Mouse (Mus musculus): ENCODE measurements around the gene Nr1d1. TPM values are rescaled to one million over a fixed set of nuclear protein-coding genes. Genes with fewer than 3 reads are reported as not detected.
A peak's percentile ranks its signal among the peaks of the same experiment; 100 is the strongest.

Nr1d1 gene
- total RNA-seq, 2 experiments from 2014 or later: 104 to 107 TPM

- intact Hi-C loops (cut with DNase I): loop anchor here (2.0 kb wide), 1 partner anchor 14 kb away; no protein-coding TSS in a partner anchor
- peak; percentile 65 to 78 for DNase-seq
Observed at GRCm38 (mm10) chr11:98772667-98773171, 2.4 kb downstream of the Nr1d1 start.

DNA sequence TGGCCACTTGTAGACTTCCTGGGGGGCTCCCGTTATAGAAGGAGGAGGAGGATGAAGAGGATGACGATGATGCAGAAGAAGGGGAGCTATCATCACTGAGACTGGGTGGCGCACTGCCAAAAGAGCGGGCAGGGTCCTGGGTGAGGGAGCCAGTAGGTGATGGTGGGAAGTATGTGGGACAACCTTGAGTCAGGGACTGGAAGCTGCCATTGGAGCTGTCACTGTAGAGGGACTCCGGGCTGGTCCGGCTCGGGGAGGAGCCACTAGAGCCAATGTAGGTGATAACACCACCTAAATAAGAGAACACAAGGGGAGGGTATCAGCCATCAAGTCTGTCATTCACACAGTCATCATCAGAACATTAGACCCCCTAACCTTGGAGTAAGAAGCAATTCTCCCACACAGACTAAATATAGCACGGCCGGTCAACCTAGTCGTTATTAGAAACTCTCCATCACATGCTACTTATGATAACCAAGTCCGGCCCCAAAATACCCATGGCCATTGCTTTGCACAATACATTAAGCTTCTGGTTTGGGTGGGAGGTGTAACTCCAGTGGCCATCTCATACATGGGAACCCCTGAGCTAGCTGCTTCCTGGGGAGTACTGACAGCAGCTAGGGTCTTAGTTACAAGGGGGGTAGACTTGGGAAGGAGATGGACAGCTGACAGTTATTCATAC lies 3.1 kb downstream of the Nr1d1 start:
- intact Hi-C loops (cut with DNase I): loop anchor here (2.0 kb wide), 1 partner anchor 15 kb away; no protein-coding TSS in a partner anchor
- DNase-seq: peak; percentile 44 to 59

DNA sequence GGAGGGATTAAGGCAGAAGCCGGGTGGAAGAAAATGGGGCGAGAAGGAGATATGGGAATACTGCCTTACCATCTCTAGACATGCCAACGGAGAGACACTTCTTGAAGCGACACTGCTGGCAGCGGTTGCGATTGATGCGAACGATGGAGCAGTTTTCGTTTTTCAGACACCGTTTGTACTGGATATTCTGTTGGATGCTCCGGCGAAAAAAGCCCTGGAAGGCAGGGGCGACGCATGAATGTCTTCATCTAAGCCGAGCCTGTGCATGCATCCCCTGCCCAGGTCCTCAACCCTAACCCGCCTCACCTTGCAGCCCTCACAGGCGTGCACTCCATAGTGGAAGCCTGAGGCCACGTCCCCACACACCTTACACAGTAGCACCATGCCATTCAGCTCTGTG lies 4.0 kb downstream of the Nr1d1 start:
- intact Hi-C loops (cut with DNase I): no loop called here
- peak; percentile 10 to 34 for DNase-seq

DNA sequence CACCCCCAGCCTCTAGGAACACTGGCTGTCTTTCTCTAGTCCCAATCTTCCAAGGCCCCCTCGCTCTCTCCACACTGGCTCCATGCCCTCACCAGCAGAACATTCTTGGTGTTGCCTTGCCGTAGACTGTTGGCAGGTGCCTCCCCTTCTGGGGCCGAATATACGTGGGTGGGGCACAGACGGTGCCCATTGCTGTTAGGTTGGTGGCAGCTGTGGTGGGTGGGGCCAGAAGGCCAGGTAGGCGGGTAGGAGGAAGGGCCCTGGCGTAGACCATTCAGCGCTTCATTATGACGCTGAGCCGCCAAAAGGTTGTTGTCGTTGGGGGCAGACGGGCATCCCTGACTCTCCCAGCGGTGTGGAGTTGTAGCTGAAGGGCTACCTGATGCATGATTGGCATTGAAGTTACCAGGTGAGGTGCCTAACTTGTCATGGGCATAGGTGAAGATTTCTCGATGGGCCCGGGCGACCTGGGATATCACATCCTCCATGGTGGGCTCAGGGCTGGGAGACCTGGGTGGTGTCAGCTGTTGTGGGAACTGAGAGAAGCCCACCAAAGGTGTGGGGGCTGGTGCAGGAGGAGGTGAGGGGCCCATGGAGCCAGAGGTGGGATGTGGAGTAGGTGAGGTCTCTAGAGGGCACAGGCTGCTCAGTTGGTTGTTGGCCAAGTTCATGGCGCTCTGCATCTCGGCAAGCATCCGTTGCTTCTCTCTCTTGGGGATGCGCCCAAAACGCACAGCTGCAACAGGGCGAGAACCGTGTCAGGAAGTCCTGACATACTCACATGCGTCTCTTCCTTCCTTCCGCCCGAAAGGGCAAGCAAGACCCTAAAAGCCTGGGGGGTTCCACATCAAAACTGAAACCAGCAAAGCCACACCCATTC lies 4.8 kb downstream of the Nr1d1 start:
- DNase-seq: peak; percentile 18 to 49
- intact Hi-C loops (cut with DNase I): loop anchor here (1.0 kb wide), 1 partner anchor 26 kb away; no protein-coding TSS in a partner anchor

GRCm38 (mm10) chr11:98769007-98769954 lies 5.9 kb downstream of the Nr1d1 start:
- intact Hi-C loops (cut with DNase I): no loop called here
- DNase-seq: peak; percentile 17 to 31

GRCm38 (mm10) chr11:98768127-98769006 lies 6.8 kb downstream of the Nr1d1 start:
- peak; percentile 40 to 63 for DNase-seq
- intact Hi-C loops (cut with DNase I): no loop called here

GRCm38 (mm10) chr11:98767713-98768112 lies 7.4 kb downstream of the Nr1d1 start:
- intact Hi-C loops (cut with DNase I): no loop called here
- peak in 1 of 2 experiments; percentile 6 for DNase-seq

- peak; percentile 46 to 65 for DNase-seq
- intact Hi-C loops (cut with DNase I): no loop called here
Observed at GRCm38 (mm10) chr11:98767276-98767675, 7.9 kb downstream of the Nr1d1 start.

- DNase-seq: peak; percentile 6 to 41
- intact Hi-C loops (cut with DNase I): no loop called here
Observed at GRCm38 (mm10) chr11:98766816-98767215, 8.3 kb downstream of the Nr1d1 start.

- intact Hi-C loops (cut with DNase I): no loop called here
- peak; percentile 4 to 42 for DNase-seq
Observed at GRCm38 (mm10) chr11:98766346-98766745, 8.8 kb downstream of the Nr1d1 start.

DNA sequence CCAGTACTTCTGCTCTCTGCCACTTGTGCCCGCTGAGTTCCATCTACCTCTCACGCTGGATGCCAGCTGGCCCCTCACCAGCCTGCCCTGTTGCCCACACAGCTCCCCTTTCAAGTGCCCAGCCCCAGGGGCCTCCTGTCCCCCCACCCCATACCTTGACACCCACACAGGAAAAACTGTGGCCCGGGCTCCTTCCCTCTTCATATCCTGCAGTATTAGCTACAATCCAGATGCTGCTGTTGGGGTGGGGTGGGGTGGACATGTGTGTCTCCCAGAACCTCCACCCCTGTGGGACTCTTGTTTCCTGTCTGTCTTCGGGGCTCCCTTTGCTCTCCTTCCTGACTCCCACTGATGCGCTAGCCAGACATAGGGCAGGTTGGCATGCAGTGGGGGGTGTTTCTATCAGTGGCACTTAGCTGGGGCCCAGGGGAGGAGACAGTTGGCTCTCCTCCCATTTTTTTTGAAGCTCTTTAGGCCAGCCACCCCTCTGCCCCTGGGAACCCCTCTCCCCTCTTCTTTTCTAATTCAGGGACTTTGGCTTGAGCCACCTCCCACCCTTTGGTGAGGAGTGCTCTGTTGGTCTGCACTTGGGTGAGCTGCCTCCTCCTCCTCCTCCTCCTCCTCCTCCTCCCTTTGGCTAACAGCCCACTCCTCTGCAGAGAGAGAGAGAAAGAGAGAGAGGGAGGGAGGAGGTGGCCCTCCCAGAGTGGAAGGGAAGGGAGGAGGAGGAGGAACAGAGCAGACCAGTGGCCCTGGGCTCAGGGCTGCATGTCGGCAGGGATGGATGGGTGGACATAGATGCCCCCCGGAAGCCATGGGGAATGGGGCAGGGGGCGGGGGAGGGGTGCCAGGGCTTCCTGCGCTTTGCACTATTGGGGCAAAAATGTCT lies 9.5 kb downstream of the Nr1d1 start:
- DNase-seq: peak; percentile 46 to 73
- intact Hi-C loops (cut with DNase I): loop anchor here (2.0 kb wide), 1 partner anchor 17 kb away; no protein-coding TSS in a partner anchor

DNA sequence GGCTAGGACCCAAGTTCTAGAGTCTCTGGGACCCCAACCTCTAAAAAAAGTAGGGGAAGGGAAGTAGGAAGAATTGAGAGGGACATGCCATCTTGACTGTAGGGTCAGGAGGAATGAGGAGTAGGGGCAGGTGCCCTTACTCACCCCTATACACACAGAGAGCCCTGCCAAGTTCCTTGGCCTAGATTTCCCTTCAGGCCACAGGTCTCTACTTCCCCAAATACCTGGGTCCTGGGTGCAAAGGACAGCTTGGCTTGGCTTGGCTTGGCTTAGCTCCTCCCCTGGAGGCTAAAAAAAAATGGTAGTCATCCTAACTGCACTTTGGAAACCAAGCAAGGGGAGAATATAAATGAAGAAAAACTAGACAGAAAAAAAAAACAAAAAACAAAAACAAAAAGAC lies 10.4 kb downstream of the Nr1d1 start:
- intact Hi-C loops (cut with DNase I): loop anchor here (2.0 kb wide), 1 partner anchor 16 kb away; no protein-coding TSS in a partner anchor
- DNase-seq: no peak

DNA sequence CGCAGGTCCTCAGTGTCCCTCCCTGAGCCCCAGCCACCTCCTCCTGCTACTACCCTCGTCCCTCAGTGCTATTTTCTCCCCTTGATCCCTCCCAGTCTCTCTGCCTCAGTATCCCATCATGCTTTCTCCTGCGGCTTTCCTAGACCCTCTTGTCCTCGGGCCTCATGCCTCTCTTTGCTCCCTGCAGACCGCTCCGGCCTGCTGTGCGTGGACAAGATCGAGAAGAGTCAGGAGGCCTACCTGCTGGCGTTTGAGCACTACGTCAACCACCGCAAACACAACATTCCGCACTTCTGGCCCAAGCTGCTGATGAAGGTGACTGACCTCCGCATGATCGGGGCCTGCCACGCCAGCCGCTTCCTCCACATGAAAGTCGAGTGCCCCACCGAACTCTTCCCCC lies 11.0 kb downstream of the Nr1d1 start:
- intact Hi-C loops (cut with DNase I): loop anchor here (2.0 kb wide), 1 partner anchor 15 kb away; no protein-coding TSS in a partner anchor
- DNase-seq: peak in 1 of 2 experiments; percentile 4

DNA sequence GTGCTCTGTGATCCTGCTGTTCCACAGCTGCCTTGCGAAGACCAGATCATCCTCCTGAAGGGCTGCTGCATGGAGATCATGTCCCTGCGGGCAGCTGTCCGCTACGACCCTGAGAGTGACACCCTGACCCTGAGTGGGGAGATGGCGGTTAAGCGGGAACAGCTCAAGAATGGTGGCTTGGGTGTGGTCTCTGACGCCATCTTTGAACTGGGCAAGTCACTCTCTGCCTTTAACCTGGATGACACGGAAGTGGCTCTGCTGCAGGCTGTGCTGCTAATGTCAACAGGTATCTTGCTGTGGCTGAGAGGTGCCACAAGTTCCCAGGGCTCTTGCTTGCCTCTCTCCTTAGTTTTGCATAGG lies 11.7 kb downstream of the Nr1d1 start:
- intact Hi-C loops (cut with DNase I): no loop called here
- DNase-seq: peak in 1 of 2 experiments; percentile 4

DNA sequence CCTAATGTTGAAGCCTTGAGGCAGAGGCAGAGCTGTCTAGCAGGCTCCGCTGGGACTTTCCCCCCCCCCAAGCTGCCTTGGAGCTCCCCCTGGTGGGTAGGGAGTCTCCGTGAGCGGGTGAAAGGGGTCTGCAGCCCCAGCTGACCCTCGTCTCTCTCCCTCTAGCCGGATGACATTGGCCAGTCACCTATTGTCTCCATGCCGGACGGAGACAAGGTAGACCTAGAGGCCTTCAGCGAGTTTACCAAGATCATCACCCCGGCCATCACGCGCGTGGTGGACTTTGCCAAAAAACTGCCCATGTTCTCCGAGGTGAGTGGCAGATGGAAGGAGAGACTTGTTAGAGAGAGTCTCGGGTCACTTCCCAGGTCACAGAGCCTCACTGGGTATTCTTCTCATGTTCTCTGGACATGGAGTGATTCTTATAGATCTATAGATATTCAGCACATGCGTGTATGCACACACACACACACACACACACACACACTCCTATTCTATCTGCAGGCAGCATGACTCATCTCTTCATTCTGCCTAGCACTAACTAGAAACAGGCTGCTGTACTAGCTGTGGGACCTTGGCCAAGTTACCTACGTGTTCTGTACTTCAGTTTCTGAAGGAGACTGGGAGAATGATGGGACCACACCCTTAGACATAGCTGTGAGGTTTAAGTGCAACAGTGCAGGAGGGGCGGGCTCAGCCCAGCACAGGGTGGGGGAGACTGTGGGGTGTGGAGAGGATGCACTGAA lies 12.2 kb downstream of the Nr1d1 start:
- intact Hi-C loops (cut with DNase I): no loop called here
- DNase-seq: peak; percentile 12 to 37

GRCm38 (mm10) chr11:98761939-98762338 lies 13.2 kb downstream of the Nr1d1 start:
- intact Hi-C loops (cut with DNase I): no loop called here
- DNase-seq: no peak

DNA sequence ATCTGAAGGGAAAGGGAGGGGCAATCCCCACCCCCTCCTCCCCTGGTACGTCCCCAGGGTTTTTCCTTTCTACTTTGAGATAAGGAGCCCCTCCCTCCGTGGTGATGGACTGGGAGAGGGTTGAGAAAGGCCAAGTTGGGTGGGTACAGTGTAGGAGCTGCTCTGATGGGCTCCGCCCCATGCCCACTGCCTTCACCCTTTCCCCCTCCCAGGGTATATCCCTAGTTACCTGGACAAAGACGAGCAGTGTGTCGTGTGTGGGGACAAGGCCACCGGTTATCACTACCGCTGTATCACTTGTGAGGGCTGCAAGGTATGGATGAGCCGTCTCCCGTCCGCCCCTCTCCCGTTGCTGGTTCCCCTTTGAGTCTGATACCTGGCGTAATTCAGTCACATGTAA lies 18.4 kb downstream of the Nr1d1 start:
- intact Hi-C loops (cut with DNase I): no loop called here
- DNase-seq: no peak

All from heart, postnatal 36 days (tissue).